Comparison of ENCODE assay signal across 8 mouse cellular contexts in genomic region chr17:35165451-35166155, GRCm38 (mm10). TPM values are rescaled to one million over a fixed set of nuclear protein-coding genes. Genes with fewer than 3 reads are reported as not detected.
DNase-seq lines count a peak whose midpoint lies in the region; ATAC-seq and TF ChIP-seq lines count a peak whose summit lies in the region.

No protein-coding gene starts in this region.

- no peaks in the 10 kb centered on the region for H3K9me3 ChIP-seq in heart, embryonic 15.5 days (replicated peaks)
- no peaks in the 10 kb centered on the region for H3K9me3 ChIP-seq in ES-Bruce4 (replicated peaks; ENCODE audit: control insufficient read depth, insufficient read depth, low read length, poor library complexity, severe bottlenecking)
- H3K9me3 ChIP-seq in forebrain, embryonic 14.5 days (replicated peaks; ENCODE audit: control insufficient read depth, low read length) = no peaks in the 10 kb centered on the region
- H3K9me3 ChIP-seq in midbrain, embryonic 10.5 days (replicated peaks) = no peaks in the 10 kb centered on the region

- peaks cover 11% of the 10 kb centered on the region for H3K36me3 ChIP-seq in heart, embryonic 15.5 days
- H3K36me3 ChIP-seq in ES-Bruce4 (ENCODE audit: control insufficient read depth, insufficient read depth, low read length, poor library complexity, severe bottlenecking) = peaks cover 21% of the 10 kb centered on the region
- H3K36me3 ChIP-seq in forebrain, embryonic 14.5 days (ENCODE audit: control insufficient read depth, insufficient read depth, low read length) = peaks cover 20% of the 10 kb centered on the region
- peaks cover 28% of the 10 kb centered on the region for H3K36me3 ChIP-seq in midbrain, embryonic 10.5 days

- WGBS in heart, embryonic 15.5 days = 21% methylated on average over 12 of the region's 12 CpGs
- WGBS in forebrain, embryonic 14.5 days = 18% methylated on average over 12 of the region's 12 CpGs
- 26% methylated on average over 12 of the region's 12 CpGs for WGBS in midbrain, embryonic 10.5 days

- TF ChIP-seq POLR2A in ES-Bruce4 (IDR thresholded peaks at IDR 0.05; ENCODE audit: insufficient read depth, low read length) = no peak

- no peak for DNase-seq in heart, postnatal 4 days
- no peak for DNase-seq in forebrain, embryonic 14.5 days (ENCODE audit: low spot score)
- DNase-seq in midbrain, embryonic 10.5 days (ENCODE audit: low spot score) = no peak
- DNase-seq in left cerebral cortex, postnatal 10 days (ENCODE audit: extremely low spot score in 1 of 2, low spot score in 2 of 2) = no peak
- DNase-seq in thymus, postnatal 36 days = no peak

- TF ChIP-seq CTCF in ES-Bruce4 (IDR thresholded peaks at IDR 0.05; ENCODE audit: low read depth, low read length) = no peak

- H3K9ac ChIP-seq in heart, embryonic 15.5 days = peak overlapping the region; percentile 47
- H3K9ac ChIP-seq in ES-Bruce4 (ENCODE audit: low read depth, poor library complexity, severe bottlenecking) = peak overlapping the region; percentile 60
- H3K9ac ChIP-seq in forebrain, embryonic 14.5 days (ENCODE audit: low read length) = peak overlapping the region; percentile 64

- intact Hi-C loops in left cerebral cortex, postnatal 10 days (cut with DNase I) = no loop called here

- peak overlapping the region; percentile 92 for H3K4me3 ChIP-seq in heart, embryonic 15.5 days
- H3K4me3 ChIP-seq in ES-Bruce4 (ENCODE audit: low read depth, low read length) = peak overlapping the region; percentile 85
- H3K4me3 ChIP-seq in forebrain, embryonic 14.5 days (ENCODE audit: low read depth, low read length) = peak overlapping the region; percentile 100
- peak overlapping the region; percentile 92 for H3K4me3 ChIP-seq in midbrain, embryonic 10.5 days

- H3K4me2 ChIP-seq in heart, embryonic 15.5 days = peak overlapping the region; percentile 61
- H3K4me2 ChIP-seq in forebrain, embryonic 14.5 days (ENCODE audit: low read length) = peak overlapping the region; percentile 63

- H3K4me1 ChIP-seq in heart, embryonic 15.5 days (replicated peaks) = peaks cover 31% of the 10 kb centered on the region
- no peaks in the 10 kb centered on the region for H3K4me1 ChIP-seq in ES-Bruce4 (ENCODE audit: control insufficient read depth, insufficient read depth, low read length)
- peaks cover 18% of the 10 kb centered on the region for H3K4me1 ChIP-seq in forebrain, embryonic 14.5 days (ENCODE audit: control insufficient read depth, insufficient read depth, low read length)
- H3K4me1 ChIP-seq in midbrain, embryonic 10.5 days = peaks cover 32% of the 10 kb centered on the region

- no peak for TF ChIP-seq EP300 in ES-Bruce4 (IDR thresholded peaks at IDR 0.05; ENCODE audit: insufficient read depth, low read depth, low read length)

- no peaks in the 10 kb centered on the region for H3K27me3 ChIP-seq in heart, embryonic 15.5 days
- no peaks in the 10 kb centered on the region for H3K27me3 ChIP-seq in ES-Bruce4 (ENCODE audit: control insufficient read depth, insufficient read depth, low read length, poor library complexity, severe bottlenecking)
- no peaks in the 10 kb centered on the region for H3K27me3 ChIP-seq in forebrain, embryonic 14.5 days (replicated peaks; ENCODE audit: control insufficient read depth, insufficient read depth, low read length)
- H3K27me3 ChIP-seq in midbrain, embryonic 10.5 days (ENCODE audit: low read depth, poor library complexity, severe bottlenecking) = no peaks in the 10 kb centered on the region

- H3K27ac ChIP-seq in heart, embryonic 15.5 days = peak overlapping the region; percentile 97
- H3K27ac ChIP-seq in ES-Bruce4 (ENCODE audit: insufficient read depth, low read length) = peak overlapping the region; percentile 94
- H3K27ac ChIP-seq in forebrain, embryonic 14.5 days (ENCODE audit: low read depth, low read length) = peak overlapping the region; percentile 97
- H3K27ac ChIP-seq in midbrain, embryonic 10.5 days (replicated peaks) = peak overlapping the region; percentile 98

- ATAC-seq in heart, embryonic 15.5 days (replicated peaks; ENCODE audit: insufficient number of reproducible peaks, insufficient read depth, low FRiP score, low read depth) = no peak
- ATAC-seq in forebrain, embryonic 14.5 days = peak; percentile 87
- ATAC-seq in megakaryocyte-erythroid progenitor cell, adult 5-6 weeks (replicated peaks; ENCODE audit: low FRiP score, low TSS enrichment, poor library complexity, severe bottlenecking) = no peak

RNA-seq across cellular contexts. Expression of gene Prrc2a, which starts 0.9 kb away (rescaled TPM):
- 95.1 and 142 TPM in 2 replicates for polyA plus RNA-seq in heart, embryonic 15.5 days (2015; fragmentation: Nextera tagmentation; extraction: Ambion mirVana)
- 100 to 1,000 TPM; 248 to 251 TPM for total RNA-seq in heart, postnatal 4 days (2021)
- 236 and 256 TPM in 2 replicates for polyA plus RNA-seq in ES-Bruce4 (2011; ENCODE audit: insufficient read depth, insufficient read length, low read depth, missing spikeins)
- polyA plus RNA-seq in forebrain, embryonic 14.5 days (2014; fragmentation: Nextera tagmentation; extraction: Ambion mirVana) = 117 and 141 TPM in 2 replicates
- polyA plus RNA-seq in midbrain, embryonic 10.5 days (2016; fragmentation: Nextera tagmentation; extraction: Ambion mirVana) = 173 and 198 TPM in 2 replicates
- total RNA-seq in left cerebral cortex, postnatal 10 days (2021) = 100 to 1,000 TPM; 261 to 270 TPM
- 392 and 430 TPM in 2 replicates for total RNA-seq in megakaryocyte-erythroid progenitor cell, adult 5-6 weeks (2014; fragmentation: Nextera tagmentation)
- total RNA-seq in megakaryocyte-erythroid progenitor cell, adult 5-6 weeks (2017) = 44.9 and 47.1 TPM in 2 replicates

RNA-seq across cellular contexts. Expression of gene Aif1, which starts 10.3 kb away (rescaled TPM):
- 7.5 and 9.6 TPM in 2 replicates for polyA plus RNA-seq in heart, embryonic 15.5 days (2015; fragmentation: Nextera tagmentation; extraction: Ambion mirVana)
- 1 to 10 TPM; 2.9 to 3.4 TPM for total RNA-seq in heart, postnatal 4 days (2021)
- polyA plus RNA-seq in ES-Bruce4 (2011; ENCODE audit: insufficient read depth, insufficient read length, low read depth, missing spikeins) = 2.1 TPM in 1 of 2 replicates, not detected in the other
- 6.9 and 7.3 TPM in 2 replicates for polyA plus RNA-seq in forebrain, embryonic 14.5 days (2014; fragmentation: Nextera tagmentation; extraction: Ambion mirVana)
- polyA plus RNA-seq in midbrain, embryonic 10.5 days (2016; fragmentation: Nextera tagmentation; extraction: Ambion mirVana) = 4.0 and 5.8 TPM in 2 replicates
- 10 to 100 TPM in 1 of 2 experiments, 1 to 10 TPM in 1; 8.0 to 12.5 TPM for total RNA-seq in left cerebral cortex, postnatal 10 days (2021)
- total RNA-seq in megakaryocyte-erythroid progenitor cell, adult 5-6 weeks (2014; fragmentation: Nextera tagmentation) = not detected in 2 replicates
- 7.4 TPM in 1 of 2 replicates, not detected in the other for total RNA-seq in megakaryocyte-erythroid progenitor cell, adult 5-6 weeks (2017)

RNA-seq across cellular contexts. Expression of gene Lst1, which starts 22.6 kb away (rescaled TPM):
- 8.1 and 12.2 TPM in 2 replicates for polyA plus RNA-seq in heart, embryonic 15.5 days (2015; fragmentation: Nextera tagmentation; extraction: Ambion mirVana)
- total RNA-seq in heart, postnatal 4 days (2021) = 1 to 10 TPM; 4.2 to 4.8 TPM
- polyA plus RNA-seq in ES-Bruce4 (2011; ENCODE audit: insufficient read depth, insufficient read length, low read depth, missing spikeins) = 2.3 and 2.5 TPM in 2 replicates
- polyA plus RNA-seq in forebrain, embryonic 14.5 days (2014; fragmentation: Nextera tagmentation; extraction: Ambion mirVana) = 6.1 and 8.0 TPM in 2 replicates
- polyA plus RNA-seq in midbrain, embryonic 10.5 days (2016; fragmentation: Nextera tagmentation; extraction: Ambion mirVana) = 5.0 and 8.3 TPM in 2 replicates
- total RNA-seq in left cerebral cortex, postnatal 10 days (2021) = 10 to 100 TPM; 13.7 to 14.9 TPM
- total RNA-seq in megakaryocyte-erythroid progenitor cell, adult 5-6 weeks (2014; fragmentation: Nextera tagmentation) = not detected in 2 replicates
- 15.8 TPM in 1 of 2 replicates, not detected in the other for total RNA-seq in megakaryocyte-erythroid progenitor cell, adult 5-6 weeks (2017)

RNA-seq across cellular contexts. Expression of gene Ltb, which starts 28.6 kb away (rescaled TPM):
- 1.5 and 4.8 TPM in 2 replicates for polyA plus RNA-seq in heart, embryonic 15.5 days (2015; fragmentation: Nextera tagmentation; extraction: Ambion mirVana)
- total RNA-seq in heart, postnatal 4 days (2021) = 1 to 10 TPM in 1 of 2 experiments, under 1 TPM in 1; 0.81 to 1.0 TPM
- 10.7 and 14.2 TPM in 2 replicates for polyA plus RNA-seq in ES-Bruce4 (2011; ENCODE audit: insufficient read depth, insufficient read length, low read depth, missing spikeins)
- 0.39 TPM in 1 of 2 replicates, not detected in the other for polyA plus RNA-seq in forebrain, embryonic 14.5 days (2014; fragmentation: Nextera tagmentation; extraction: Ambion mirVana)
- 0.10 TPM in 1 of 2 replicates, not detected in the other for polyA plus RNA-seq in midbrain, embryonic 10.5 days (2016; fragmentation: Nextera tagmentation; extraction: Ambion mirVana)
- total RNA-seq in left cerebral cortex, postnatal 10 days (2021) = 1 to 10 TPM in 1 of 2 experiments, under 1 TPM in 1; 0.77 to 1.4 TPM
- total RNA-seq in megakaryocyte-erythroid progenitor cell, adult 5-6 weeks (2014; fragmentation: Nextera tagmentation) = 5.5 and 12.6 TPM in 2 replicates
- 1.3 TPM in 1 of 2 replicates, not detected in the other for total RNA-seq in megakaryocyte-erythroid progenitor cell, adult 5-6 weeks (2017)

RNA-seq across cellular contexts. Expression of gene Bag6, which starts 30.6 kb away (rescaled TPM):
- 40.8 and 44.0 TPM in 2 replicates for polyA plus RNA-seq in heart, embryonic 15.5 days (2015; fragmentation: Nextera tagmentation; extraction: Ambion mirVana)
- total RNA-seq in heart, postnatal 4 days (2021) = 100 to 1,000 TPM; 318 to 321 TPM
- polyA plus RNA-seq in ES-Bruce4 (2011; ENCODE audit: insufficient read depth, insufficient read length, low read depth, missing spikeins) = 231 and 262 TPM in 2 replicates
- 128 and 144 TPM in 2 replicates for polyA plus RNA-seq in forebrain, embryonic 14.5 days (2014; fragmentation: Nextera tagmentation; extraction: Ambion mirVana)
- polyA plus RNA-seq in midbrain, embryonic 10.5 days (2016; fragmentation: Nextera tagmentation; extraction: Ambion mirVana) = 56.6 and 67.4 TPM in 2 replicates
- total RNA-seq in left cerebral cortex, postnatal 10 days (2021) = 100 to 1,000 TPM; 297 to 299 TPM
- 158 TPM in 2 replicates for total RNA-seq in megakaryocyte-erythroid progenitor cell, adult 5-6 weeks (2014; fragmentation: Nextera tagmentation)
- total RNA-seq in megakaryocyte-erythroid progenitor cell, adult 5-6 weeks (2017) = 63.3 and 105 TPM in 2 replicates
